Mouse (Mus musculus): ENCODE results near the gene Cyp2ab1. TPM values are rescaled to one million over a fixed set of nuclear protein-coding genes. Genes with fewer than 3 reads are reported as not detected.

Gene Cyp2ab1
- polyA plus RNA-seq, 1 experiment from 2014 or later: not detected

Other genes starting within 250 kb of the Cyp2ab1 start
- 31.5 and 37.1 TPM in 2 replicates for gene Klhl24, start 227.9 kb downstream of the Cyp2ab1 start, polyA plus RNA-seq (2014; fragmentation: Nextera tagmentation; extraction: Ambion mirVana)
- gene Yeats2, start 184.3 kb downstream of the Cyp2ab1 start, polyA plus RNA-seq (2014; fragmentation: Nextera tagmentation; extraction: Ambion mirVana): 22.3 and 24.7 TPM in 2 replicates
- gene Map6d1, start 84.0 kb downstream of the Cyp2ab1 start, polyA plus RNA-seq (2014; fragmentation: Nextera tagmentation; extraction: Ambion mirVana): 1.8 TPM in 2 replicates
- 78.0 and 79.7 TPM in 2 replicates for gene Parl, start 23.0 kb downstream of the Cyp2ab1 start, polyA plus RNA-seq (2014; fragmentation: Nextera tagmentation; extraction: Ambion mirVana)
- 54.6 and 66.1 TPM in 2 replicates for gene Abcc5, start 101.0 kb upstream of the Cyp2ab1 start, polyA plus RNA-seq (2014; fragmentation: Nextera tagmentation; extraction: Ambion mirVana)
- 83.3 and 96.1 TPM in 2 replicates for gene Eif2b5, start 173.4 kb upstream of the Cyp2ab1 start, polyA plus RNA-seq (2014; fragmentation: Nextera tagmentation; extraction: Ambion mirVana)
- gene Dvl3, start 191.6 kb upstream of the Cyp2ab1 start, polyA plus RNA-seq (2014; fragmentation: Nextera tagmentation; extraction: Ambion mirVana): 32.2 and 34.8 TPM in 2 replicates
- 490 and 502 TPM in 2 replicates for gene Ap2m1, start 210.1 kb upstream of the Cyp2ab1 start, polyA plus RNA-seq (2014; fragmentation: Nextera tagmentation; extraction: Ambion mirVana)
- 41.4 and 44.9 TPM in 2 replicates for gene Abcf3, start 223.2 kb upstream of the Cyp2ab1 start, polyA plus RNA-seq (2014; fragmentation: Nextera tagmentation; extraction: Ambion mirVana)